ENCODE assay signal across 11 mouse cellular contexts in genomic region chr9:52027257-52028020, GRCm38 (mm10). TPM values are rescaled to one million over a fixed set of nuclear protein-coding genes. Genes with fewer than 3 reads are reported as not detected.
A peak's percentile ranks its signal among the peaks of the same experiment; 100 is the strongest.
DNase-seq lines count a peak whose midpoint lies in the region; ATAC-seq lines count a peak whose summit lies in the region.
"Had no signal": no experiment of that assay in that cellular context is flagged by ENCODE, and none has a peak within 500 bp of the region (broad histone marks: within the 10 kb centered on the region; RNA-seq: fewer than 3 reads in every experiment).

No protein-coding gene starts in this region.

- intact Hi-C loops in heart, postnatal 25 days (cut with DNase I) = no loop called here

- 40% methylated on average over 5 of the region's 5 CpGs for WGBS in liver, embryonic 13.5 days (ENCODE audit: insufficient replicate concordance)
- WGBS in forebrain, embryonic 14.5 days = 53% methylated on average over 5 of the region's 5 CpGs

- H3K27me3 ChIP-seq in liver, embryonic 13.5 days = no peaks in the 10 kb centered on the region
- H3K27me3 ChIP-seq in forebrain, embryonic 14.5 days (replicated peaks; ENCODE audit: control insufficient read depth, insufficient read depth, low read length) = no peaks in the 10 kb centered on the region

- H3K9ac ChIP-seq in liver, embryonic 13.5 days = no peak overlapping the region
- no peak overlapping the region for H3K9ac ChIP-seq in forebrain, embryonic 14.5 days (ENCODE audit: low read length)

- H3K36me3 ChIP-seq in liver, embryonic 13.5 days = no peaks in the 10 kb centered on the region
- no peaks in the 10 kb centered on the region for H3K36me3 ChIP-seq in forebrain, embryonic 14.5 days (ENCODE audit: control insufficient read depth, insufficient read depth, low read length)

- H3K27ac ChIP-seq in brown adipose tissue, adult 24 weeks (replicated peaks; ENCODE audit: low read depth, low read length) = peak overlapping the region; percentile 36; the same call in 1 of the 2 replicates
- no peak overlapping the region for H3K27ac ChIP-seq in liver, embryonic 13.5 days
- H3K27ac ChIP-seq in forebrain, embryonic 14.5 days (ENCODE audit: low read depth, low read length) = no peak overlapping the region
- H3K27ac ChIP-seq: macrophage had no signal

- DNase-seq in R1 (ENCODE audit: low read depth, low spot score) = peak; percentile 4
- DNase-seq in heart, postnatal 25 days (ENCODE audit: low spot score) = peak; percentile 23
- DNase-seq in liver, embryonic 13.5 days = no peak
- DNase-seq in cerebellum, adult 8-10 months = no peak
- DNase-seq in right cerebral cortex, adult 2 months (ENCODE audit: low spot score in 2 of 2) = no peak
- no peak for DNase-seq in forebrain, embryonic 14.5 days (ENCODE audit: low spot score)
- no peak for DNase-seq in layer of hippocampus, postnatal 36 days
- DNase-seq: retina, postnatal 1 day; thymus, postnatal 25 days had no signal

- H3K9me3 ChIP-seq in liver, embryonic 13.5 days (replicated peaks) = no peaks in the 10 kb centered on the region
- H3K9me3 ChIP-seq in forebrain, embryonic 14.5 days (replicated peaks; ENCODE audit: control insufficient read depth, low read length) = no peaks in the 10 kb centered on the region

- ATAC-seq in liver, embryonic 13.5 days (ENCODE audit: low read depth) = peak; percentile 31; the same call in 1 of the 2 replicates
- no peak for ATAC-seq in forebrain, embryonic 14.5 days

- peaks cover 8% of the 10 kb centered on the region for H3K4me1 ChIP-seq in brown adipose tissue, adult 24 weeks (ENCODE audit: control insufficient read depth, insufficient read depth, insufficient read length, low read length)
- H3K4me1 ChIP-seq in liver, embryonic 13.5 days (replicated peaks) = peaks cover 6% of the 10 kb centered on the region; the same call in 1 of the 2 replicates
- H3K4me1 ChIP-seq in forebrain, embryonic 14.5 days (ENCODE audit: control insufficient read depth, insufficient read depth, low read length) = no peaks in the 10 kb centered on the region

- no peak overlapping the region for H3K4me2 ChIP-seq in liver, embryonic 13.5 days
- H3K4me2 ChIP-seq in forebrain, embryonic 14.5 days (ENCODE audit: low read length) = no peak overlapping the region

- H3K4me3 ChIP-seq in brown adipose tissue, adult 24 weeks (ENCODE audit: insufficient read depth, low read depth, low read length) = no peak overlapping the region
- H3K4me3 ChIP-seq in liver, embryonic 13.5 days (replicated peaks) = no peak overlapping the region
- H3K4me3 ChIP-seq in forebrain, embryonic 14.5 days (ENCODE audit: low read depth, low read length) = no peak overlapping the region

RNA-seq across cellular contexts. Expression of gene Rdx, which starts 19.5 kb away (rescaled TPM):
- polyA plus RNA-seq in brown adipose tissue, adult 24 weeks (2012; ENCODE audit: insufficient read depth, insufficient read length, missing spikeins) = 57.0 and 62.5 TPM in 2 replicates
- total RNA-seq in heart, postnatal 25 days (2021) = 10 to 100 TPM; 91.6 to 92.5 TPM
- polyA plus RNA-seq in liver, embryonic 13.5 days (2015; fragmentation: Nextera tagmentation; extraction: Ambion mirVana) = 74.7 and 93.0 TPM in 2 replicates
- polyA plus RNA-seq in forebrain, embryonic 14.5 days (2014; fragmentation: Nextera tagmentation; extraction: Ambion mirVana) = 107 and 121 TPM in 2 replicates
- total RNA-seq in layer of hippocampus, postnatal 36 days (2021) = 10 to 100 TPM; 55.9 to 57.2 TPM

Comparison
In these comparisons a context has a peak if more than half of its experiments do, and no peak if none do; other contexts are left out.
1. DNase-seq: peak in R1 (single experiment) and heart, postnatal 25 days (single experiment); none in liver, embryonic 13.5 days (single experiment), cerebellum, adult 8-10 months (single experiment), right cerebral cortex, adult 2 months (0 of 2), forebrain, embryonic 14.5 days (single experiment) and layer of hippocampus, postnatal 36 days (0 of 2).